Mouse (Mus musculus) C2C12 (cell line): Measurements from ENCODE around the gene Neurl4.

Experiments
- CEBPB ChIP-seq: IDR thresholded peaks from one replicate; pipeline ENCODE4 v1.6.1; 2011; ENCODE audit warnings: low read depth, mild to moderate bottlenecking, control low read depth, moderate library complexity
- CTCF ChIP-seq: IDR thresholded peaks from one replicate; pipeline ENCODE4 v1.5.1; 2011; ENCODE audit not compliant: control insufficient read depth, insufficient read depth, insufficient read length
- USF1 ChIP-seq: IDR thresholded peaks from one replicate; pipeline ENCODE4 v1.6.1; 2011; ENCODE audit warnings: low read depth, mild to moderate bottlenecking, control low read depth, moderate library complexity

- TF ChIP-seq CTCF, result peak; percentile 53
- TF ChIP-seq USF1, result no peak
- TF ChIP-seq CEBPB, result no peak
Observed at GRCm38 (mm10) chr11:69855347-69855746, 45.5 kb upstream of the Neurl4 start.
